Mouse (Mus musculus) stomach, postnatal 0 days (tissue): ENCODE measurements around the gene Gjb4.

Experiments
- CTCF ChIP-seq: IDR thresholded peaks from 2 replicates; pipeline ENCODE4 v1.5.1; 2016; ENCODE audit warnings: antibody characterized with exemption, low read depth, mild to moderate bottlenecking, moderate library complexity
- EP300 ChIP-seq: optimal IDR thresholded peaks from 2 replicates; pipeline ENCODE3; 2016; ENCODE audit warnings: antibody characterized with exemption

- TF ChIP-seq CTCF (no peak), EP300 (no peak)
Observed at GRCm38 (mm10) chr4:127306915-127307314, 47.0 kb downstream of the Gjb4 start.
